Mouse (Mus musculus) T-cell, adult 2 months (primary cell): Measurements from ENCODE around the gene Fcgr2b.
A peak's percentile ranks its signal among the peaks of the same experiment; 100 is the strongest.
"Not testable (repeated sequence)": the region's sequence is repeated elsewhere in the genome, so short reads cannot be mapped to it uniquely, and the experiment has no call there.

Experiments
- DNase-seq: peaks from one replicate; pipeline ENCODE4 v3.0.0; 2022; ENCODE audit warnings: low spot score

The Fcgr2b gene

DNA sequence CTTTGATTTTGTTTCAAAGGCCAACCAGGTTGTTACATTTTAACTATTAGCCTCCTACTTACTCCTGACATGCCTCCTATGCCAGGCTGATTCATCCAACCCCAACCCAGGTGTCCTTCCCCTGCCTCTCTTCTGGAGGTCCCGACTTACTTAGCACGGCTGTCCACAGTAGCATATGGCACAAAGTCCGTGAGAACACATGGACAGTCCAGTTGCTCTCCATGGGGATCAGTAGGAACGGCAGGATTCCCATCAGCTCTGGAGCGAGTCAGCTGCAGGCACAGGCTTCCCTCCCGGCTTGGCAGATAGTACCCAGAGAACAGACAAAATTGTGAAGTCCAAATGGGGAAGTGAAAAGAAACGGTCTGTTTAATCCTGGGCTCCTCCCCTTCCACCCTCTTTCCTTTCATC, 591 bp downstream of the Fcgr2b start:
- no peak for DNase-seq

DNA sequence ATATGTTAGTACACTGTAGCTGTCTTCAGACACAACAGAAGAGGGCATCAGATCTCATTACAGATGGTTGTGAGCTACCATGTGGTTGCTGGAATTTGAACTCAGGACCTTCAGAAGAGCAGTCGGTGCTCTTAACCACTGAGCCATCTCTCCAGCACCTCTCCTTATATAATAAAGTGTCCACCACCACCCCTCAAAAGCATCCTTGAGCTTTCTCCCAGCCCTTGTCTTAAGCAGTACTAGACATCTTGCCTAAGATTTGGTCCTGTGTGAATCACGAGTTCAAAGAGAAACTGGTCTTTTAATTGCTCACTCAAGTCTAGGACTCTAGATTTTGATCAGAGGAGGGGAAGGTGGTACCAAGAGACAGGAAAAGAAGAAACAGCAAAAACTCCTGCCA, 997 bp downstream of the Fcgr2b start:
- not testable (repeated sequence) for DNase-seq

DNA sequence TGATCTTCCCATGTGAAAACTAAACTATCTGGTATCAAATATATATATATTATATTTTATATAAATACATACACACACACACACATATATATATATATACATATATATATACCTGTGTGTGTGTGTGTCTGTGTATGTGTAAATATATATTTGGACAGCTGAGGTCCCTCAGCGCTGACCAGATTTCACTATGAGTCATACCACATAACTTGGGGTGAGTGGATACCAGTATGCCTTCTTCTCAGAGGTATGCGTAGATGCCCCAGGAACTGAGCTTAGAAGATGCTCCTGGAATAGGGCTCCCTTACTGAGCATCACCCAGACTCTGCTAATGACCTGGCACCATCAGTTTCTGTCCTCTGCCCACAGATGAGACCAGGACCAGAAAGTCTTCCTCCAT, 1.6 kb downstream of the Fcgr2b start:
- DNase-seq: no peak

DNA sequence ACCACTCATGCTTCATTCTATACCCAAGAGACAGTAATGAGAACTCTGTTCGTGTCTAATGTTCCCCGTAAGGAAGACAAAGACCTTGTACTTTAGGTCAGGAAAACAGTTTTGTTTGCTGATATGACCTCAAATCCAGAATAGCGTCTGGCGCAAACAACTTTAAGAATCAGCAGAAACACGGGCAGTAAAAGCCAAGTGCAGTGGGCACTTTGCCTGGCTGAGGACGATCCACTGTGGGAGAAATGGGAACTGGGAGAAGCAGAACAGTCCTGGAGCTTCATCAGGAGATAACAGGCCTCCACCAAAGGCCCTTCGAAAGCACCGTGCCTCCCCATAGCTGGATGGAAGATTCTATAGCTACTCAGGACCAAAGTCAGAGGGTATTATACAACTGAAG, 2.2 kb downstream of the Fcgr2b start:
- DNase-seq: no peak

DNA sequence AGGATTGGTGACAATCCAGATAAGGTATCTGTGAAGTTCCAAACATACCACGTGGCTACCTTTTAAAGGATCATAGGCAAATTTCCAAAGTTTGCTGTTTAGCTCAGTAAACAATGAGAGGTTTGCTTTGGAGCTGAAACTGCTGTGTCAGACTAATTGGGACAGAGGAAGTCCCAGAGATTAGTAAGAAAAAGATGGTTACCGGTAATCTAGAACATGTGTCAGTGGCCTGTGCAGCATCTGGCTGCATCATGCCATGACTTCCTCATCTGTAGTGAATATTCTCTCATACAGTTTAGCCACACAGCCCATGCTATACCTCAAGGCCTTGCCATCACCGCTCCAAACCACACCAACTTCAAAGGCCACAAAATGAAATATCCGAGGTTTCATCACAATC, 3.4 kb downstream of the Fcgr2b start:
- DNase-seq: no peak

DNA sequence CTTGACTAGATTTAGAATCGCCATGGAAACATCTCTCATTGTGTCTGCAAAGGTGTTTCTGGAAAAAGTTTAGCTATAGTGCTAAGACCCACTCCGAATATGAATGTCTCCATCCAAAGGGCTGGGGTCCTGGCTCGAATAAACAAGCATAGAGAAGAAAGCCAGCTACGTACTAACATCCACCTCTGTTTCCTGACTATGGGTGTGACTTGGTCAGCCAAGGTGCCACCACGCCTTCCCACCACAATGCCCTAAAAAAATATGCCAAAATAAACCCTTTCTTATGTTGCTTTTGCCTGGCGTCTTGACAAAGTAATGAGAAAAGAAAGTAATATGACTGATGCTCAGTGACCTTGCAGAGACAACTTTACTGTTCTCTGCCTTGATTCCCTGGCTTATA, 3.9 kb downstream of the Fcgr2b start:
- no peak for DNase-seq

DNA sequence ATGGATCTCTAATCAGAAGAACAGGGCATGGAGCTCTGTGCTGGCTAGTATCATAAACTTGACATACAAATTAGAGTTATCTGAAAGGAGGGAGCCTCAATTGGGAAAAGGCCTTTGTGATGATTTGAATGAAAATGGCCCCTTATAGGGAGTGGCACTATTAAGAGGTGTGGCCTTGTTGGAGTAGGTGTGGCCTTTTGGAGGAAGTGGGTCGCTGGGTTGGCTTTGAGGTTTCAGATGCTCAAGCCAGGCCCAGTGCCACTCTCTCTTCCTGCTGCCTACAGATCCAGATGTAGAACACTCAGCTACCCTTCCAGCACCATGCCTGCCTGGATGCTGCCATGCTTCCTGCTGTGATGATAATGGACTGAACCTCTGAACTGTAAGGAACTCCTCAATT, 7.8 kb downstream of the Fcgr2b start:
- DNase-seq: no peak

DNA sequence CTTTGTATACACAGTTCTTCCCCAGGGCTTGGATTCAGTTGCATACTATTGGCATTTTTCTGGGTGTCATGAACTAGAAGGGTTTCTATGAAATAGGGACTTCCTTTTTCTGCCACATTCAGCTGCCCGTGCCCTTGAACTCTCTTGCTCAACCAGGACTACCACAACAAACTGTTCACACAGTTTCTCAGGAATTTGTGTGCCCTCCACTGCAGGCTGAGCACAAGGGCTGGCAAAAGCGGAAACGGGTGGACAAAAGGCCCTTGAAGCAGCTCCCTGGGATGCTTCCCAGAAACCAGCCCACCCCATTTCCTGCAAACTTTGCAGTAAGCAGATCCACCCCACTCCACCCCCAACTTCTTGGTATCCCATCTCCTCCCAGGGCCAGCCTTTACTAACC, 8.8 kb downstream of the Fcgr2b start:
- no peak for DNase-seq

DNA sequence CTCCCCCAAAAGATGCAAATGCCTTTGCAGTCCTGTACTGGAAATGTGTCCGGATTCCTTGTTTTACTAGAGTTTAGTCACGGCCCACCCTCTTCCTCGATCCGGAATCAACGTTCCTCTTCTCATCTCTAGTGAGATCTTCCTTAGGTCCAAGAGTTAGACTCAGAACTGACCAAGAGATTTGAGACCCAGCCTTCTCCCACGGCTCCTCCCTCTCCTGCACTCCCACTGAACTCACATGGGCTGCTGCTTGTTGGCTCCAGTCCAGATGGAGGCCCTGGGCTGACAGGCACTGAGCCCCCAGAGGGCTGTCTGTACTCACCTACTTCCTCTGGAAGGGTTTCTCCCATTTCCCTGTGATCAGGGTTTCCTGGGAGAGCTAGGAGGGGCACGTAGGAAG, 13.3 kb downstream of the Fcgr2b start:
- DNase-seq: no peak

DNA sequence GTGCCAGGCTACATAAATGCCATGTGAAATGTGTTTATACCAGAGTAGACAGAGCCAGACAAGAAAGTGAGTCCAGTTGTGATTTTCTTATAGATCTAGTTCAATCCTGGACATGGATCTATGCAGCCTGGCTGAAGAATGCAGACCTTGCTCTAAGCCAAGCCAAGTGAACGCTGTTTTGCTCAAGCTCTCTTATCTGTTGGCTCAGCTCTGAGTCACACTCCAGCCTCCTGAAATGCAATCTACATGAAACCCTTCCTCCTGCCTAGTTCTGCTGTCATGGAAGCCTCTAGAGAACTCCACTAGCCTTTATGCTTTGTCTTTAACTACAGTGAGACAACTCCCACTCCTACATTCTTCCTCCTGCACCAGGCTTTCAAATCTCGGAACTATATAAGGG, 14.0 kb downstream of the Fcgr2b start:
- no peak for DNase-seq

DNA sequence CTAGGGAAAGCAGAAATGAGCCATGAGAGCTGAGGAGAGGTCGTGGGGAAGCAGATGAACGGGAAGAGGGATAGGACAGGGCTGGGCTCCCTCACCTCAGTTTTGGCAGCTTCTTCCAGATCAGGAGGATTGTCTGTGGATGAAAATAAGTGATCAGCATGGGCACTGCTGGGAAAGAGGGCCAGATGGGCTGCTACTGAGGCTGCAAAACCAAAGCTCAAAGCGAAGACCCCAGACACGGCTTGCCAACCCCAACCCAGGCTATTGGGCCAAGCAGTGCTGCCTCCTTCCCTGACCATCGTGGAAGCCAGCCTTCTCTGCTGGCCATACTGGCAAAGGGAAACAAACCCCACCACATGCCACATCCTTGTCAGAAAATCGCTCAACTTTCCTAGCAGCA, 15.2 kb downstream of the Fcgr2b start:
- DNase-seq: no peak

DNA sequence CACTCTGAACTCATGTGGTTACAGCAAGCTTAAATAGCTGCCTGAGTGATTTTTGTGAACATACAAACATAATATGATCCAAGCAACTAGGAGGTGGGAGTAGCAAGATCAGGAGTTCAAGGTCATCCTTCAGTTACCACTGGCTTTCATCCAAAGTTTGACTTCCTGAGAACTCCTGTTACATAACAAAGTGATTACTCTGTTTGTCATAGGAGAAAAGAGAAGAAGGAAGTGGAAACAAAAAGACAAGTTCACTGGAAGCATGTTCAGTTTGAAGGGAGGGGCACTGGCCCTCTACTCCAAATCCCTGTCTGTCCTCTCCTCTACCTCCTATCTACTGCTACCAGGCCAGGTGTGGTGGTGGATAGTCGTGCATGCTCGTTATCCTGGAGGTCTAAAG, 16.6 kb downstream of the Fcgr2b start:
- no peak for DNase-seq

DNA sequence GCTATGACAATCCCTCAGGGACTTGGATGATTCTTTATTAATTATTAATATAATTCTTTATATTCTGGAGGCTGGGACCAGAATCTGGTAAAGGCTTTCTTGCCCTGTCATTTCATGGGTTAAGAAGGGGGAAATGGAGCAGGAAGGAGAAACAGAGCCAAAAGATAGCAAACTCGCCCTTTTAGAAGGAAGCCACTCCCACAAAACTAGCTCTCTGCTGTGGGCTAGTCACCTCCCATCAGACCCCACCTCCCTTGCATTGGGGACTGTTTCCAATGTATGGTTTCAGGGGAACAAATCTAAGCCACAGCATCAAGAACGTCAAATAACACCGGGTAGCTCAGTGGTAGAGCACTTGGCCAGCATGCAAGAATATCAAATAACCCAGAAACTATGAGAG, 18.1 kb downstream of the Fcgr2b start:
- no peak for DNase-seq

DNA sequence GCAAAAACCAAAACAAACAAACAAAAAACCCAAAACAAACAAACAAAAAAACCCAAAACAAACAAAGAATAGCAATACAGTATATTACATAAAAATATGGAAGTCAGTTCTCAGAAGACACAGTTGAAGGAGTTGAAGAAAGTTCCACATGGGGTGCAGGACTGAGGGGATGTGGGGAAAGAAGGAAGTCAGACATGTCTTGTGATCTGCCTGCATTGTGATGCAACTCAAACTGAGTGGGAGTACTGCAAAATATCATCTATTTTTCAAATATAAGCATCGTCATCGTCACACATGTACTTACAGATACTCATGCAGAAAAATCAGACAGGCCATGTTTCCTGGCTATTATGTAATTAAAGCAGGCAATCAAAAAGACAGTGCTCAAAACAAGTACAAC, 23.2 kb downstream of the Fcgr2b start:
- DNase-seq: no peak

DNA sequence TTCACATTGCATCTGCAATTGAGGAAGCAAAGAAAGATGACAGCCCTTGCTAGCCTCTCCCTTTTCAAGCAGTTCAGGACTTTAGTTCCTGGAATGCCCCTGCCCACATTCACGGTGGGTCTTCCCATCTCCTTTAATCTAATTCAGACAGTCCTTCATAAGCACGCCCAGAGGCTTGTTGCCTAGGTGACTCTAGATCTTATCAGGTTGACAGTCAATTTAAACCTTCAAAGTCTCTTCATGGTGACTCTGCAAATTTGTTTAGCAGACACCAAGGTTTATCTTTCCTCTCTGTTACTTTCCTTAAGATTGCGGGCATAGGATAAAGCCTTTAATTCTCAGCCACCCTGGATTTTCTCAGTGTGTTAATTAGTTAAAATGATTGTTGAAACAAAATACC, 25.6 kb downstream of the Fcgr2b start:
- DNase-seq: no peak

DNA sequence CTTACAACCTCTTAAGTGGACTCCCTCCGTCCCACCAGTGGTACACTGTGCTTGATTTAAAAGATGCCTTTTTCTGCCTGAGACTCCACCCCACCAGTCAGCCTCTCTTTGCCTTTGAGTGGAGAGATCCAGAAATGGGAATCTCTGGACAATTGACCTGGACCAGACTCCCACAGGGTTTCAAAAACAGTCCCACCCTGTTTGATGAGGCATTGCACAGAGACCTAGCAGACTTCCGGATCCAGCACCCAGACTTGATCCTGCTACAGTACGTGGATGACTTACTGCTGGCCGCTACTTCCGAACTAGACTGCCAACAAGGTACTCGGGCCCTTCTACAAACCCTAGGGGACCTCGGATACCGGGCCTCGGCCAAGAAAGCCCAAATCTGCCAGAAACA, 31.4 kb downstream of the Fcgr2b start:
- DNase-seq: not testable (repeated sequence)

DNA sequence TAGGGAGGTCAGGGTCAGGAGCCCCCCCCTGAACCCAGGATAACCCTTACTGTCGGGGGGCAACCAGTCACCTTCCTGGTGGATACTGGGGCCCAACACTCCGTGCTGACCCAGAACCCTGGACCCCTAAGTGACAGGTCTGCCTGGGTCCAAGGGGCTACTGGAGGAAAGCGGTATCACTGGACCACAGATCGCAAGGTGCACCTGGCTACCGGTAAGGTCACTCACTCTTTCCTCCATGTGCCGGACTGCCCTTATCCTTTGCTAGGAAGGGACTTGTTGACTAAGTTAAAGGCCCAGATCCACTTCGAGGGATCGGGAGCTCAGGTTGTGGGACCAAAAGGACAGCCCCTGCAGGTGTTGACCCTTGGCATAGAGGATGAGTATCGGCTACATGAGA, 32.2 kb downstream of the Fcgr2b start:
- DNase-seq: not testable (repeated sequence)

DNA sequence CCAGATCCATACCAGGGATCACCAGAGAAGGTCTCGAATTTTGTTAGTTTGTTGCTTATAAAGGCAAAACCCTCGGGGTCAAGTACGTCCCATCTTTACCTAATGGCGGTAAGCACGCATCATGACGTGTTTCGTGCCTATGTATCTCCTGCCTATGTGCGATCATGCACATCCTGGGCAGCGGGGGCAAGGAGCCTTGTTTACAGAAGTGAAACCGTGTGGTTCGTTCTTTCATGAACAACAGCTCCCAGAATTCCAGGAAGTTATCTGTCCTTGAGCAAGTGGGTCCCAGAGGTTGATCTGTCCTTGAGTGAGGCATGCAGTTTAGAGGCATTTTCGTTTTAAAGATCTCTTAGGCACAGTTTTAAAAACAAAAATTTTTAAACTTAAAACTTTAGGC, 37.1 kb downstream of the Fcgr2b start:
- peak; percentile 4 for DNase-seq

DNA sequence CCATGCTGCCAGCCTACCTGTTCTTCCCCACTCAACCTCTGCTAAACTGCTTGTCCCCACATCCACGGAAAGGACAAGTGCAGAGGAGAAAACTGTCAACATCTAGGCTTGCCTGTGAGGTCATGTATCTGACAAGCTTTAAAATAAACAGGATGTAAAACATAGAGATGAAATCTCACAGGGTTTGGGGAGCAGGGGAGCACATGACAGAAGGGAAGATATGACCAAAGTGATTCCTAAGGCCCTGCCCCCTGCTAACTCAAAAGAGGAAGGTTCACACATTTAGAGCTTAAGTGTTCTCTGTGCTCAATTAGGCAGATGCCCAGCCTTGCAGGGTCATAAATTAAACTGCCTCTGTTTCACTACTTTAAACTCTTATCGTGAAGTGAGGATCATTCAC, 42.0 kb downstream of the Fcgr2b start:
- DNase-seq: peak; percentile 1

DNA sequence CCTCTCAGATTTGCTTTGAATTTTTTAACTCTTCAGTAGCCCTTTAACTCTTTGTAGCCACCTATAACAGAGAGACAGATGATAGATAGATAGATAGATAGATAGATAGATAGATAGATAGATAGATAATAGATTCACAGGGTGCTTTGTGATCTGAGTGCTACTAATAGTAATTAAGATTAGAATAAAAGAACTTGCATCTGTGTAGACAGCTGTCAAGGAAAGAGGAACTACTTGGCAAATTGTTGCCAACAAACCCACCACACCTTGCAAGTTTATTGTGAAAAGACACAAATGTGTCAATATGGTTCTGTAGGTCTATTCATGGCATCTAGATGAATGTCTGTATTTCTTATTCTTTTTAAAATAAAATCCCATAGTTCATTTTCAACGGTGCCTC, 42.4 kb downstream of the Fcgr2b start:
- DNase-seq: no peak

DNA sequence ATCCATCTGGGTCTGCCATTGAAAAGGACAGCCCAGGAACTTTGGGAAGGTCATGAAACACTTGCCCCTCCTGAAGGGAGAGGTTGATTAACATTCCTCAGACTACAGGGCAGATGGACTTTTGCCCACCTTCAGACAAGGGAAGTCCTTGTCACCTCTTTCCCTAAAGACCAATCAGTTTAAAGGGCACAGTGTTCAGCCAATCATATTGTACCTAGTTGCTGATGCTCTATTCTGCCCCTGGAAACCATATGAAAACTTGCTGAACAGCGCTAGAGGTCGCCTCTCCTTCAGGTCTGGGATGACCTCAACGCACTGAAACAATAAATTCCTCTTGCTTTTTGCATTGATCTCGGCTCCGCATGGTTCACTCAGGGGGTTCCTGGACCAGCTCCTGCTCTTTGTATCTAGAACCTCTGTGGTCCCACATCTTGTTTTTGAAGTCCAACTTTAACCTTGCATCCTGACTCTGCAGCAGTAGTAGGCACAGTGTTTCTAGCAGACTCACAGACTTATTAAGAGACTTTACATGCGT, 42.9 kb downstream of the Fcgr2b start:
- DNase-seq: no peak

DNA sequence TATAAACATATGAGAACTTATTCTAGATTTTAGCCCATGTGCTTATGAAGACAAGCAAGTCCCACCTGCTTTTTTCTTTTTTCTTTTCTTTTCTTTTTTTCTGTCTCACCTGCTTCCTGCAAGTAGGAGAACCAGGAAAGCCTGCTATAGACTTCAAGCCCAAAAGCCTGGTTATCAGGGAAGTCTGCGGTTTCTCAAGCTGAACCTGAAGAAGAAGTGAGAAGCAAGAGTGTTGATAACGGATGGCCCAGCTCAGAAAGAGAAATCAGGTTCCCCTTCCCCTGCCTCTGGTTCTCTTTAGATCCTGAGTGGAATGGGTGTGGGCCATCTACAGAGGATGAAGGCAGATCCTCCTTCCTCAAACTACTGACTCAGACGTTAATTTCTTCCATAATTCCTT, 44.3 kb downstream of the Fcgr2b start:
- no peak for DNase-seq

DNA sequence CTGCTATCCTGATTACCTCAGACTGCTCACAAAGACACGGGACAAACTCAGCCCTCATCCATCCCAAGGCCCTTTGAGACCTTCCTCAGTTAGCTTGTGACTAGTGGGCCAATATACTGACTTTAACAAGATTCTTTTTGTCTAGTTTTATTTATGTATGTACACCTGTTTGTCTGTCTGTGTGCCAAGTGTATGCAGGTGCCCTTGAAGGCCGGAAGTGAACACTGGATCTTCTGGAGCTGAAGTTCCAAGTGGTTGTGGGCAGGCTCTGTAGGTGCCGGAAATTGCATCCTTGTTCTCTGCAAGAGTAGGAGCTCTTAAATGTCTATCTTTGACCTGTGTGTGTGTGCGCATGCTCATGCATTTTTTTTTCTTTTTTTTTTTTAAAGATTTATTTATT, 47.1 kb downstream of the Fcgr2b start:
- DNase-seq: no peak

DNA sequence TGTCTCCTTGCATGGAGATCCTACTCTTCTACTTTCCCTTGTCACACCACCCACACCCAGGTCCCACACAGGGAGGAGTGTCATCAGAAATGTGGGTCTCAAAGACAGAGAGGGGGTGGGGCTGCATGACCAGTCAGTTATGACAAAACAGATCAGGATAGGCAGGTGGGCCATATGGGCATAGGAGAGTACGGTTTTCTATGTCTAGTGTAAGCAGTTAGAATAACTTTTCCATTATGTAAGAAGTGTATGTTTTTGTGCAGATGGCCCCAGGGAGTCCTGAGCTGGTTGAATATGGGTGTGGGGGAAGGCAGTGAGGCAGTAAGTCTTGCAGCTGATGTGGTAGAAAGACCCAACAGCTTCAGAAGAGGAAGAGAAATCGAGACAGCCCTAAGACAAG, 47.9 kb downstream of the Fcgr2b start:
- no peak for DNase-seq

DNA sequence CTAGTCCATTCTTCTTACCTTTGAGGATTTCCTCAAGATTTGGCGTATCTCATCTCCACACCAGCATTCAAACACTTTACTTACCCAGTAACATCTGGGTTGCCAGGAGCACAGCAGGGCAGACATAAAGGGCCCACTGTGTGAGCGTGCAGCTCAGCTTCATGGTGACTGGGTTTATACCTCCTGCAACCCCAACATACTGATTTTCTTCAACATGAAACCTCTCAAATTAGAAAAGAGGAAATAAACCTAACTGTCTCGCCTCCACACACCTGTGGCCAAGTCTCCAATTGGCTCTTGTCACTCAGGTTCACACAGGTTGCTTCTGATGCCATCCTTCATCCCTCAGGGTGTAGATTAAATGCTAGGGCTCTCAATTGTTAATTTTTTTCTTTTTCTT, 49.0 kb downstream of the Fcgr2b start, which contains the start of gene Fcrla:
Gene Fcrla, minus strand, starts transcription at position 206 of the 400 bp plus-strand sequence.
- no peak for DNase-seq
